Mouse (Mus musculus) liver, embryonic 16.5 days (tissue): ENCODE results near the gene Gtf2ird1. TPM values are rescaled to one million over a fixed set of nuclear protein-coding genes. Genes with fewer than 3 reads are reported as not detected.
"Not testable (repeated sequence)": the region's sequence is repeated elsewhere in the genome, so short reads cannot be mapped to it uniquely, and the experiment has no call there.

Experiments
- ATAC-seq: fragments of 200-750 bp; cut with Nextera tagmentation; 2 replicates; pipeline ENCODE4 v1.8.0; 2017; ENCODE audit warnings: low read depth, mild to moderate bottlenecking, moderate number of reproducible peaks, moderate library complexity
- H3K27ac ChIP-seq: fragments of 300-500 bp; sonication (generic); 2 replicates; pipeline ENCODE4 v1.5.1; 2014; ENCODE audit warnings: mild to moderate bottlenecking, low read length
- H3K27me3 ChIP-seq: fragments of 300-500 bp; sonication (generic); 2 replicates; pipeline ENCODE4 v1.6.1; 2014; ENCODE audit warnings: low read depth, low read length, mixed read lengths; ENCODE audit not compliant: control insufficient read depth, insufficient read depth
- H3K36me3 ChIP-seq: fragments of 300-500 bp; sonication (generic); 2 replicates; pipeline ENCODE4 v1.6.1; 2014; ENCODE audit warnings: mild to moderate bottlenecking; ENCODE audit not compliant: control insufficient read depth, insufficient read depth
- H3K4me1 ChIP-seq: fragments of 300-500 bp; sonication (generic); 2 replicates; pipeline ENCODE4 v1.6.1; 2014; ENCODE audit warnings: low read depth, low read length, mixed read lengths; ENCODE audit not compliant: control insufficient read depth
- H3K4me2 ChIP-seq: fragments of 300-500 bp; sonication (generic); 2 replicates; pipeline ENCODE4 v1.6.1; 2014; ENCODE audit warnings: low read depth, low read length, mixed read lengths
- H3K4me3 ChIP-seq: fragments of 300-500 bp; sonication (generic); 2 replicates; pipeline ENCODE4 v1.5.1; 2014; ENCODE audit warnings: low read depth, mild to moderate bottlenecking, low read length
- H3K9ac ChIP-seq: fragments of 300-500 bp; sonication (generic); 2 replicates; pipeline ENCODE4 v1.6.1; 2014; ENCODE audit warnings: low read depth, low read length
- H3K9me3 ChIP-seq: fragments of 300-500 bp; sonication (generic); replicated peaks from 2 replicates; pipeline ENCODE4 v1.6.1; 2016; ENCODE audit warnings: low read length; ENCODE audit not compliant: control insufficient read depth
- WGBS: fragments of 180-500 bp; shearing (Covaris S2); extraction: QIAGEN DNeasy Blood & Tissue Kit; methylation state at CpG from one replicate; pipeline ENCODE4 v1.1.7; 2014; ENCODE audit not compliant: insufficient replicate concordance; 5-methylcytosine and 5-hydroxymethylcytosine counted together
- polyA plus RNA-seq: library from polyadenylated mRNA; unstranded; fragments of >200 nt; fragmentation: Nextera tagmentation; extraction: Ambion mirVana; gene quantifications from 2 replicates; pipeline ENCODE4 v1.2.1, GENCODE M21; 2015

Gene Gtf2ird1
- polyA plus RNA-seq, 1 experiment from 2014 or later = 11.6 TPM

DNA sequence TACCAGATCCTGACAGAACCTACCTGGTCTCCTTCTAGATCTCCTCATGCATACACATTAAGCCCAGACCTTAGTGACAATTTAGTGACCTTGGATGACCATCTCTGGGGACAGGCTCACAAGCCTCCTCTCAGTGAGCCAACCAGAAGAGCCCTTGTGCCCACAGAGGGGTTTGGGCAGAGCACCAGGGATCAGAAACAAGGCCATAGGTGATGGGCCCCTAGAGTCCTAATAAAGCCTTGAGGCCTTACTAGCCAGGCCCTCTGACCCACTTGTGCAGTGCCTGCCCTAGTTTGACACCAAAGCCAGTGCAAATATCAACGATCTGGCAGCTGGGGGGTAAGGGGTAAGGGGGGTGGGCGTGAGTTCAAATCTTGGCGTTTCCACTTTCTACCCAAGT, 1.9 kb upstream of the Gtf2ird1 start:
- Histone ChIP-seq H3K36me3 (no peaks in the 10 kb centered on the region), H3K4me2 (no peak overlapping the region), H3K9me3 (no peaks in the 10 kb centered on the region), H3K27me3 (no peaks in the 10 kb centered on the region), H3K4me3 (no peak overlapping the region), H3K4me1 (peaks cover 19% of the 10 kb centered on the region), H3K27ac (no peak overlapping the region), H3K9ac (no peak overlapping the region)
- no peak for ATAC-seq
- WGBS = 50% methylated on average over 3 of the region's 3 CpGs

GRCm38 (mm10) chr5:134457371-134457770, 855 bp upstream of the Gtf2ird1 start:
- Histone ChIP-seq H3K27me3 (no peaks in the 10 kb centered on the region), H3K27ac (no peak overlapping the region), H3K4me1 (peaks cover 19% of the 10 kb centered on the region), H3K4me3 (no peak overlapping the region), H3K9me3 (no peaks in the 10 kb centered on the region), H3K36me3 (no peaks in the 10 kb centered on the region), H3K9ac (no peak overlapping the region), H3K4me2 (no peak overlapping the region)
- 64% methylated on average over 2 of the region's 2 CpGs for WGBS
- ATAC-seq = no peak

GRCm38 (mm10) chr5:134455914-134456423, 547 bp downstream of the Gtf2ird1 start:
- Histone ChIP-seq H3K4me3 (peak overlapping the region; percentile 70), H3K9me3 (no peaks in the 10 kb centered on the region), H3K36me3 (no peaks in the 10 kb centered on the region), H3K4me1 (peaks cover 19% of the 10 kb centered on the region), H3K27ac (no peak overlapping the region), H3K27me3 (no peaks in the 10 kb centered on the region), H3K9ac (peak overlapping the region; percentile 66), H3K4me2 (peak overlapping the region; percentile 85)
- under 1% methylated on average over 17 of the region's 17 CpGs for WGBS
- ATAC-seq = peak; percentile 63

- 2% methylated on average over 21 of the region's 21 CpGs for WGBS
- H3K9ac ChIP-seq = peak overlapping the region; percentile 66
- H3K9me3 ChIP-seq = no peaks in the 10 kb centered on the region
- no peaks in the 10 kb centered on the region for H3K27me3 ChIP-seq
- H3K4me1 ChIP-seq = peaks cover 19% of the 10 kb centered on the region
- H3K4me3 ChIP-seq = peak overlapping the region; percentile 70
- H3K36me3 ChIP-seq = no peaks in the 10 kb centered on the region
- peak overlapping the region; percentile 85 for H3K4me2 ChIP-seq
- no peak for ATAC-seq
- H3K27ac ChIP-seq = peak overlapping the region; percentile 29; the same call in 1 of the 2 replicates
Observed at GRCm38 (mm10) chr5:134455186-134455895, 1.2 kb downstream of the Gtf2ird1 start.

DNA sequence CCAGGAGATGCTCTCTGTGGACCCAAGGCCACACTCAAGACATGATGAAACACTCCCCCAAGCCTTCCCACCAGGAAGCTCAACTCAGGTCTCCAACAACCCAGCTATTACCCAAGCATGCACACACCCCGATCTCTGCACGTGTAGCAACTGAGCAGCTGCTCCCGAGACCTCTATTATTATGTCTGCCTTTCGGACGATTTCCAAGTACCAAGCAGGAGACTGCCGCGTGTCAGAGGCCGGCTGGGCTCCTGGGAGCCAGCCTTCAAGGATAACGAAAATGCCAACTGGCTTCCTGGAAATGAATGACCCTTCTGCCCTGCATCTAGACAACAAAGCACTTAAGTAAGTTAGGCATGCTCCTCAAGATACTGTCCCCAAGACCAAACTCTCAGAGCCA, 2.1 kb downstream of the Gtf2ird1 start:
- peaks cover 19% of the 10 kb centered on the region for H3K4me1 ChIP-seq
- WGBS = 71% methylated on average over 9 of the region's 9 CpGs
- no peaks in the 10 kb centered on the region for H3K36me3 ChIP-seq
- H3K4me3 ChIP-seq = no peak overlapping the region
- no peaks in the 10 kb centered on the region for H3K9me3 ChIP-seq
- no peak overlapping the region; the same call in 1 of the 2 replicates for H3K4me2 ChIP-seq
- no peak overlapping the region for H3K27ac ChIP-seq
- no peak overlapping the region for H3K9ac ChIP-seq
- no peak for ATAC-seq
- no peaks in the 10 kb centered on the region for H3K27me3 ChIP-seq

DNA sequence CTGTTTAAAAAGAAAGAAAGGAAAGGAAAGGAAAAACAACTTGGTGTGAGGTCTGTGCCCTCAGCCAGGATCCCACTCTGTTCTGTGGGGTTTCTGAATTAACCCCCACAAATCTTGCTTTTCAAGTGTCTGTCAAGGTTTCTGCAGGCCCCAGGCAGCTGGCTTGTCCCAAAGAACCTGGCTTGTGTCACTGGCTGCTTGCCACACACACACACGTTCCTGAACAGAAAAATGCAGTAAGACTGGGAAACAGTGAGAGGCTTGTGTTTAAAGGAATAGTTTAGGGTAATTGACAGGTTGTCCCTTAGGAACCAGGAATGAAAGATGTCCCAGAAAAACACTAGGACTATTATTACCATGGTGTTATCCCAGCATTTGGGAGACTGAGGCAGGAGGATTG, 2.9 kb downstream of the Gtf2ird1 start:
- 45% methylated on average over 1 of the region's 1 CpGs for WGBS
- Histone ChIP-seq H3K27me3 (no peaks in the 10 kb centered on the region), H3K36me3 (no peaks in the 10 kb centered on the region), H3K9me3 (no peaks in the 10 kb centered on the region), H3K4me1 (peaks cover 19% of the 10 kb centered on the region), H3K4me2 (no peak overlapping the region), H3K27ac (no peak overlapping the region), H3K4me3 (no peak overlapping the region), H3K9ac (no peak overlapping the region)
- ATAC-seq = no peak

DNA sequence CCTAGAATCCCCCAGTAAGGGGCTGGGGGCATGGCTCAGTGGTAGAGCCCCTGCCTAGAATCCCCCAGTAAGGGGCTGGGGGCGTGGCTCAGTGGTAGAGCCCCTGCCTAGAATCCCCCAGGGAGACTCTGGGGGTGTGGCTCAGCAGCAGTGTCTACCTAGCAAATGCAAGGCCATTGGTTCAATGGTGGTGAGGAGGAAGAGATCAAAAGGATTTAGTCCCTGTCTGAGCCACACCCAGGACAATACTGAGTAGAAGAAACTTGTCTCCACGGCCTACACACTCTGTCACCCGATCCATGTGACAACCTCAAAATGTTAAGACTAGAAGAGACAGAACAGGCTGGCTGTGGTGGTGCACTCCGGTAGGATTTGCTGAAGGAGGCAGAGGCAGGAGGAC, 9.8 kb downstream of the Gtf2ird1 start:
- not testable (repeated sequence) for ATAC-seq

GRCm38 (mm10) chr5:134445895-134446294, 10.6 kb downstream of the Gtf2ird1 start:
- H3K27ac ChIP-seq = no peak overlapping the region

More for the DNA sequence above, 9.8 kb downstream of the Gtf2ird1 start:
- not testable (repeated sequence) for H3K4me2 ChIP-seq, H3K36me3 ChIP-seq, H3K4me1 ChIP-seq, H3K9me3 ChIP-seq, H3K9ac ChIP-seq, H3K4me3 ChIP-seq, H3K27ac ChIP-seq, H3K27me3 ChIP-seq
- 72% methylated on average over 4 of the region's 4 CpGs for WGBS

GRCm38 (mm10) chr5:134445208-134445831, 11.2 kb downstream of the Gtf2ird1 start:
- no peak overlapping the region for H3K27ac ChIP-seq
- 35% methylated on average over 10 of the region's 10 CpGs for WGBS
- 0 out of 2 replicates have a peak, but pooled peaks cover 2% of the 10 kb centered on the region for H3K36me3 ChIP-seq
- no peak overlapping the region for H3K4me2 ChIP-seq
- H3K4me3 ChIP-seq = no peak overlapping the region
- ATAC-seq = no peak
- peaks cover 2% of the 10 kb centered on the region; the same call in 1 of the 2 replicates for H3K9me3 ChIP-seq
- no peak overlapping the region for H3K9ac ChIP-seq
- H3K4me1 ChIP-seq = peaks cover 4% of the 10 kb centered on the region; the same call in 1 of the 2 replicates
- H3K27me3 ChIP-seq = no peaks in the 10 kb centered on the region

More at GRCm38 (mm10) chr5:134445895-134446294, 10.6 kb downstream of the Gtf2ird1 start:
- no peak overlapping the region for H3K9ac ChIP-seq
- H3K27me3 ChIP-seq = no peaks in the 10 kb centered on the region
- ATAC-seq = no peak
- peaks cover 2% of the 10 kb centered on the region; the same call in 1 of the 2 replicates for H3K9me3 ChIP-seq
- peaks cover 4% of the 10 kb centered on the region; the same call in 1 of the 2 replicates for H3K4me1 ChIP-seq
- 0 out of 2 replicates have a peak, but pooled peaks cover 2% of the 10 kb centered on the region for H3K36me3 ChIP-seq
- WGBS = 56% methylated on average over 10 of the region's 10 CpGs
- no peak overlapping the region for H3K4me3 ChIP-seq
- no peak overlapping the region for H3K4me2 ChIP-seq
